ENCODE assay signal across 8 mouse cellular contexts in genomic region chr13:55210971-55211220, GRCm38 (mm10). TPM values are rescaled to one million over a fixed set of nuclear protein-coding genes. Genes with fewer than 3 reads are reported as not detected.
DNase-seq lines count a peak whose midpoint lies in the region; ATAC-seq lines count a peak whose summit lies in the region.

No protein-coding gene starts in this region.

- H3K27ac ChIP-seq in kidney, embryonic 15.5 days: peak overlapping the region; percentile 98
- H3K27ac ChIP-seq in forebrain, embryonic 12.5 days: peak overlapping the region; percentile 99
- peak overlapping the region; percentile 97 for H3K27ac ChIP-seq in limb, embryonic 10.5 days
- H3K27ac ChIP-seq in neural tube, embryonic 14.5 days (ENCODE audit: low read depth, low read length): peak overlapping the region; percentile 94

- H3K4me2 ChIP-seq in kidney, embryonic 15.5 days: peak overlapping the region; percentile 85
- peak overlapping the region; percentile 68 for H3K4me2 ChIP-seq in forebrain, embryonic 12.5 days
- H3K4me2 ChIP-seq in neural tube, embryonic 14.5 days (ENCODE audit: low read depth, low read length): peak overlapping the region; percentile 69

- peak overlapping the region; percentile 80 for H3K4me3 ChIP-seq in kidney, embryonic 15.5 days (replicated peaks)
- H3K4me3 ChIP-seq in forebrain, embryonic 12.5 days (replicated peaks): peak overlapping the region; percentile 87
- peak overlapping the region; percentile 91 for H3K4me3 ChIP-seq in limb, embryonic 10.5 days
- H3K4me3 ChIP-seq in neural tube, embryonic 14.5 days (ENCODE audit: low read depth, low read length): peak overlapping the region; percentile 77

- no peaks in the 10 kb centered on the region for H3K9me3 ChIP-seq in kidney, embryonic 15.5 days (replicated peaks)
- H3K9me3 ChIP-seq in forebrain, embryonic 12.5 days: no peaks in the 10 kb centered on the region
- no peaks in the 10 kb centered on the region for H3K9me3 ChIP-seq in limb, embryonic 10.5 days (replicated peaks)
- no peaks in the 10 kb centered on the region for H3K9me3 ChIP-seq in neural tube, embryonic 14.5 days (ENCODE audit: control insufficient read depth, low read length)

- H3K4me1 ChIP-seq in kidney, embryonic 15.5 days: peaks cover 51% of the 10 kb centered on the region
- peaks cover 49% of the 10 kb centered on the region for H3K4me1 ChIP-seq in forebrain, embryonic 12.5 days
- peaks cover 50% of the 10 kb centered on the region for H3K4me1 ChIP-seq in limb, embryonic 10.5 days
- H3K4me1 ChIP-seq in neural tube, embryonic 14.5 days (ENCODE audit: control insufficient read depth, insufficient read depth, low read length): peaks cover 35% of the 10 kb centered on the region

- peaks cover 20% of the 10 kb centered on the region for H3K36me3 ChIP-seq in kidney, embryonic 15.5 days
- peaks cover 21% of the 10 kb centered on the region for H3K36me3 ChIP-seq in forebrain, embryonic 12.5 days (replicated peaks)
- peaks cover 29% of the 10 kb centered on the region for H3K36me3 ChIP-seq in limb, embryonic 10.5 days
- H3K36me3 ChIP-seq in neural tube, embryonic 14.5 days (ENCODE audit: control insufficient read depth, insufficient read depth, low read length): peaks cover 5% of the 10 kb centered on the region

- DNase-seq in kidney, postnatal 36 days: no peak
- peak; percentile 81 for DNase-seq in ZHBTc4 (ENCODE audit: low read depth, low spot score)
- no peak for DNase-seq in limb, embryonic 10.5 days (ENCODE audit: low spot score)
- DNase-seq in cerebellum, postnatal 25 days: no peak
- DNase-seq in right cerebral cortex, postnatal 10 days (ENCODE audit: low spot score in 2 of 2): no peak

- ATAC-seq in kidney, embryonic 15.5 days (replicated peaks; ENCODE audit: low FRiP score): peak; percentile 77; the same call in 1 of the 2 replicates
- peak; percentile 68 for ATAC-seq in forebrain, embryonic 12.5 days (ENCODE audit: low FRiP score)
- peak; percentile 65 for ATAC-seq in neural tube, embryonic 14.5 days (ENCODE audit: low read depth)

- peak overlapping the region; percentile 78 for H3K9ac ChIP-seq in kidney, embryonic 15.5 days
- H3K9ac ChIP-seq in forebrain, embryonic 12.5 days: peak overlapping the region; percentile 98
- peak overlapping the region; percentile 90 for H3K9ac ChIP-seq in neural tube, embryonic 14.5 days (replicated peaks; ENCODE audit: low read depth, low read length)

- no peaks in the 10 kb centered on the region for H3K27me3 ChIP-seq in kidney, embryonic 15.5 days
- H3K27me3 ChIP-seq in forebrain, embryonic 12.5 days: no peaks in the 10 kb centered on the region
- no peaks in the 10 kb centered on the region for H3K27me3 ChIP-seq in limb, embryonic 10.5 days (ENCODE audit: low read depth, poor library complexity, severe bottlenecking)
- H3K27me3 ChIP-seq in neural tube, embryonic 14.5 days (ENCODE audit: control insufficient read depth, insufficient read depth, low read length): no peaks in the 10 kb centered on the region

- under 1% methylated on average over 17 of the region's 17 CpGs for WGBS in kidney, embryonic 15.5 days
- under 1% methylated on average over 17 of the region's 17 CpGs for WGBS in forebrain, embryonic 12.5 days
- WGBS in limb, embryonic 10.5 days: 2% methylated on average over 17 of the region's 17 CpGs
- under 1% methylated on average over 17 of the region's 17 CpGs for WGBS in neural tube, embryonic 14.5 days

RNA-seq across cellular contexts. Expression of gene Nsd1, which starts 1.3 kb away (rescaled TPM):
- 65.1 and 66.9 TPM in 2 replicates for polyA plus RNA-seq in kidney, embryonic 15.5 days (2015; fragmentation: Nextera tagmentation; extraction: Ambion mirVana)
- polyA plus RNA-seq in forebrain, embryonic 12.5 days (2016; fragmentation: Nextera tagmentation; extraction: Ambion mirVana): 83.4 and 83.6 TPM in 2 replicates
- 63.5 and 69.1 TPM in 2 replicates for polyA plus RNA-seq in limb, embryonic 10.5 days (2016; fragmentation: Nextera tagmentation; extraction: Ambion mirVana)
- polyA plus RNA-seq in neural tube, embryonic 14.5 days (2014; fragmentation: Nextera tagmentation; extraction: Ambion mirVana): 61.9 and 76.8 TPM in 2 replicates

RNA-seq across cellular contexts. Expression of gene Fgfr4, which starts 58.5 kb away (rescaled TPM):
- 16.4 and 19.8 TPM in 2 replicates for polyA plus RNA-seq in kidney, embryonic 15.5 days (2015; fragmentation: Nextera tagmentation; extraction: Ambion mirVana)
- polyA plus RNA-seq in forebrain, embryonic 12.5 days (2016; fragmentation: Nextera tagmentation; extraction: Ambion mirVana): 0.15 and 0.20 TPM in 2 replicates
- 0.73 and 2.1 TPM in 2 replicates for polyA plus RNA-seq in limb, embryonic 10.5 days (2016; fragmentation: Nextera tagmentation; extraction: Ambion mirVana)
- polyA plus RNA-seq in neural tube, embryonic 14.5 days (2014; fragmentation: Nextera tagmentation; extraction: Ambion mirVana): 0.35 and 1.1 TPM in 2 replicates
